Mouse (Mus musculus) C2C12 (cell line): ENCODE results near the gene Cdkl3. TPM values are rescaled to one million over a fixed set of nuclear protein-coding genes. Genes with fewer than 3 reads are reported as not detected.

Source experiments
- H3K27me3 ChIP-seq: one replicate; pipeline ENCODE4 v1.6.1; 2011; ENCODE audit not compliant: control insufficient read depth, insufficient read depth, insufficient read length
- H3K36me3 ChIP-seq: one replicate; pipeline ENCODE4 v1.6.1; 2011; ENCODE audit not compliant: control insufficient read depth, insufficient read depth
- H3K4me3 ChIP-seq: one replicate; pipeline ENCODE4 v1.5.1; 2011; ENCODE audit warnings: mild to moderate bottlenecking, control low read depth; ENCODE audit not compliant: poor library complexity, insufficient read depth, severe bottlenecking
- H3K79me2 ChIP-seq: one replicate; pipeline ENCODE4 v1.6.1; 2011; ENCODE audit not compliant: control insufficient read depth, insufficient read depth
- H3K79me3 ChIP-seq: one replicate; pipeline ENCODE4 v1.6.1; 2011; ENCODE audit warnings: low read depth, control low read depth
- H3ac ChIP-seq: one replicate; pipeline ENCODE3; 2011; ENCODE audit warnings: low read depth; ENCODE audit not compliant: control insufficient read depth, insufficient read length
- CEBPB ChIP-seq: IDR thresholded peaks from one replicate; pipeline ENCODE4 v1.6.1; 2011; ENCODE audit warnings: low read depth, mild to moderate bottlenecking, control low read depth, moderate library complexity
- CTCF ChIP-seq: IDR thresholded peaks from one replicate; pipeline ENCODE4 v1.5.1; 2011; ENCODE audit not compliant: control insufficient read depth, insufficient read depth, insufficient read length
- FOSL1 ChIP-seq: IDR thresholded peaks from one replicate; pipeline ENCODE4 v1.8.0; 2011; ENCODE audit warnings: mild to moderate bottlenecking, low read length; ENCODE audit not compliant: poor library complexity, insufficient read depth, severe bottlenecking
- MAX ChIP-seq: IDR thresholded peaks from one replicate; pipeline ENCODE4 v1.6.1; 2011; ENCODE audit warnings: mild to moderate bottlenecking, control low read depth
- MYOD1 ChIP-seq: IDR thresholded peaks from one replicate; pipeline ENCODE4 v1.6.1; 2011; ENCODE audit warnings: low read depth; ENCODE audit not compliant: control insufficient read depth, insufficient read length
- MYOG ChIP-seq: IDR thresholded peaks from one replicate; pipeline ENCODE4 v1.6.1; 2011; ENCODE audit not compliant: control insufficient read depth, insufficient read length; ENCODE audit errors: extremely low read depth
- USF1 ChIP-seq: IDR thresholded peaks from one replicate; pipeline ENCODE4 v1.6.1; 2011; ENCODE audit warnings: low read depth, mild to moderate bottlenecking, control low read depth, moderate library complexity
- polyA plus RNA-seq: library from polyadenylated mRNA; unstranded; fragments of >200 nt; fragmentation: generic; extraction: Trizol; gene quantifications from one replicate; pipeline ENCODE4 v1.2.1, GENCODE M21; 2012; ENCODE audit warnings: missing spikeins

The Cdkl3 gene
- polyA plus RNA-seq, 1 experiment: 1.7 TPM

DNA sequence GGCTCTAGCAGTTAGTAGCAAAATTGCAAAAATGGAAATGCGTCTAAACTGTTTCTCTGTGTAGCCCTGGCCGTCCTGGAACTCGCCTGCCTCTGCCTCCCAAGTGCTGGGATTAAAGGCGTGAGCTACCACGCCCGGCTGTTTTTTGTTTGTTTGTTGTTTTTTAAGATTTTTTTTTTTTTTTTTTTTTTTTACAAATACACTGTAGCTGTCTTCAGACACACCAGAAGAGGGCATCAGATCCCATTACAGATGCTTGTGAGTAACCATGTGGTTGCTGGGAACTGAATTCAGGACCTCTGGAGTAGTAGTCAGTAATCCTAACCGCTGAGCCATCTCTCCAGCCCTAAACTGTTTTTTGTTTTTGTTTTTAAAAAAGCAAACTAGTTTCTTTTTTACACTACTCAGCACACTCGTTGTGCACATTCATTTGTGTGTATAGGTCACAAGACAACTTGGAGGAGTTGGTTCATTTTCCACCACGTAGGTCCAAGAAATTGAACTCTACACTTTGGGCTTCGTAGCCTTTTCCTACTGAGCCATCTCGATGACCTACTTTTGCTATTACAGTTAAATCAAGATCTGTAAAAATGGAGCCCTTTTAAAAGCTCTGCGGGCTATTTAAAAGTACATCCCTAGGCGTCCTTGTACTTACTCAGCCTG lies 1.0 kb upstream of the Cdkl3 start:
- peaks cover 2% of the 10 kb centered on the region for H3K36me3 ChIP-seq
- peaks cover 37% of the 10 kb centered on the region for H3K79me2 ChIP-seq
- H3ac ChIP-seq: no peak overlapping the region
- no peak for TF ChIP-seq FOSL1
- TF ChIP-seq CTCF: no peak
- TF ChIP-seq MYOG: no peak
- TF ChIP-seq CEBPB: no peak
- TF ChIP-seq USF1: no peak
- TF ChIP-seq MAX: no peak
- no peak for TF ChIP-seq MYOD1
- peaks cover 20% of the 10 kb centered on the region for H3K79me3 ChIP-seq
- H3K4me3 ChIP-seq: peak overlapping the region; percentile 81
- no peaks in the 10 kb centered on the region for H3K27me3 ChIP-seq

DNA sequence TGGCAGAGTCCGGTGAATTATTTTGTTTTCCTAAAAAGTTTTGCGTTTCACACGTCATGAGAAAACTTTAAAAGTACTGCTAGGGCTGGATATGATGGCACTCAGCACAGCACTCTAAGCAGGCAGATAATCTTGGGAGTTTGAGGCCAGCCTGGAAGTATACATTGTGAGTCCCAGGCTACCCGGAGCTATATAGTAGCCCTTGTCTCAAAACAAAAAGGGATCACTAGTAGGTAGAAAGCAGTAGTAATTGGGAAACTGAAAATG lies 583 bp upstream of the Cdkl3 start:
- H3K36me3 ChIP-seq: no peaks in the 10 kb centered on the region
- peak overlapping the region; percentile 81 for H3K4me3 ChIP-seq
- H3ac ChIP-seq: peak overlapping the region; percentile 65
- peaks cover 15% of the 10 kb centered on the region for H3K79me3 ChIP-seq
- peaks cover 33% of the 10 kb centered on the region for H3K79me2 ChIP-seq
- TF ChIP-seq CTCF (no peak), MAX (no peak), USF1 (no peak), FOSL1 (no peak), CEBPB (no peak)
- no peaks in the 10 kb centered on the region for H3K27me3 ChIP-seq

DNA sequence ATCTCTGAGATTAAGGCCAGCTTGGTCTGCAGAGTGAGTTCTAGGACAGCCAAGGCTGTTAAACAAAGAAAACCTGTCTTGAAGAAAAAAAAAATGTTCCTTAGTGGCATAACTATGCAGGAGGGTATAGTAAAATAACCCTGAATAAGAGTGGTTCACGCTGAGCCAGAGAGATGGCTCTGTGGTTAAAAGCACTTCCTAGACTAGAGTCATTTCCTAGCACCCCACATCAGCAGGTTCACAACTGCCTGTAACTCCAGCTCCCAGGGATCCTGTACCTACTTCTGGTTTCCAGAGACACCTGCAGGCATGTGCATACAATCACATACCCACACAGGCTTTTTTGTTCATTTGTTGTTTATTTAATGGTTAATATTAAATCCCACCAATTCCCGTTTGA lies 1.6 kb downstream of the Cdkl3 start:
- Histone ChIP-seq H3K4me3 (no peak overlapping the region), H3K36me3 (no peaks in the 10 kb centered on the region), H3K27me3 (no peaks in the 10 kb centered on the region), H3K79me3 (no peaks in the 10 kb centered on the region), H3K79me2 (peaks cover 13% of the 10 kb centered on the region), H3ac (no peak overlapping the region)
- no peak for TF ChIP-seq USF1
- no peak for TF ChIP-seq CEBPB
- no peak for TF ChIP-seq MYOG
- no peak for TF ChIP-seq MYOD1
- TF ChIP-seq CTCF: no peak
- no peak for TF ChIP-seq MAX
- TF ChIP-seq FOSL1: no peak

DNA sequence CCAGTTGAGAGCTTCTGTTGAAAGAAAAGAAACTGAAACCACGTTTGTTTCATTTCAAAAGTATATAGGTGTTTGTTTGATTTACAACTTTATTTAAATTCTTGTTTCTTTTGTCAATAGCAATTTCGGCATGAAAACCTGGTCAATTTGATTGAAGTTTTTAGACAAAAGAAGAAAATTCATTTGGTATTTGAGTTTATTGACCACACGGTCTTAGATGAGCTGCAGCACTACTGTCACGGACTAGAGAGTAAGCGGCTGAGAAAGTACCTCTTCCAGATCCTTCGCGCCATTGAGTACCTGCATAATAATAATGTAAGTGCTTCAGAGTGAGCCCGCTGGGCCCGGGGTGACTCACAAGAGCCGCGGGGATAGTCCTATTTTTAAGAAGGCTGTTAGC lies 7.0 kb downstream of the Cdkl3 start:
- Histone ChIP-seq H3K4me3 (no peak overlapping the region), H3ac (no peak overlapping the region), H3K36me3 (peaks cover 7% of the 10 kb centered on the region), H3K79me3 (no peaks in the 10 kb centered on the region), H3K79me2 (no peaks in the 10 kb centered on the region), H3K27me3 (no peaks in the 10 kb centered on the region)
- no peak for TF ChIP-seq CTCF
- TF ChIP-seq USF1: no peak
- no peak for TF ChIP-seq CEBPB

DNA sequence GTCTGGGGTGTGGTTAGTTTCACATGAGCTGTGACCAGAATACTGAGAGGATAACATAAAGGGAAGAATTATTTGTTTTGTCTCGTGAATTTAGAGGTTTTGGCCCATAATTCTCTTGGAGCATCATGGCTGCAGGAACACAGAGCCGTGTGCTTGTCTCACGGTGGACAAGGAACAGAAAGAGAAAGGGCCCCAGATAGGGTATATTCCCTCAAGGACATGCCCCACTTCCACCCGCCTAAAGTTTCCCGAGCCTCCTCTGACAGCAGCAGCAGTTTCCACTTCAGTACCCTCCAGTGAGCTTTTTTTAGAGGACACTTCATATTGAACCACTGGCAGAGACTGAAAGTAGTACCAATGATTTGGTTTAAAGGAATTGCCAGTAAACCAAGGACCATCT lies 7.5 kb downstream of the Cdkl3 start:
- H3K36me3 ChIP-seq: peaks cover 7% of the 10 kb centered on the region
- H3K79me3 ChIP-seq: no peaks in the 10 kb centered on the region
- H3K79me2 ChIP-seq: no peaks in the 10 kb centered on the region
- H3ac ChIP-seq: no peak overlapping the region
- H3K4me3 ChIP-seq: no peak overlapping the region
- no peak for TF ChIP-seq MYOG
- no peak for TF ChIP-seq MYOD1
- TF ChIP-seq CEBPB: no peak
- TF ChIP-seq MAX: no peak
- TF ChIP-seq CTCF: no peak
- TF ChIP-seq FOSL1: no peak
- no peak for TF ChIP-seq USF1
- no peaks in the 10 kb centered on the region for H3K27me3 ChIP-seq

DNA sequence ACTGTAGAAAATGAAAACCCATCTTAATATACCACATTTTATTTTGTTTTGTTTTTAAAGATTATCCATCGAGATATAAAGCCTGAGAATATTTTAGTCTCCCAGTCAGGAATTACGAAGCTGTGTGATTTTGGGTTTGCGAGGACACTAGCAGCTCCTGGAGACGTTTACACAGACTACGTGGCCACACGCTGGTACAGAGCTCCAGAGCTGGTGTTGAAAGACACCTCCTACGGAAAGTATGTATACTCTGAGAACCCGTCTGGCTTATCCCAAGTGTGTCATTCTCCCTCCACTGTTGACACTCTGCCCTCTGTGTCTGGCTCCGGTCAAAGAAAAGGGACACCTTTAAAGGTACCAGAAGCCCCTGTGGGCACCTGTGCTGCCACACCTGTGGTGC lies 14.2 kb downstream of the Cdkl3 start:
- Histone ChIP-seq H3K27me3 (no peaks in the 10 kb centered on the region), H3K4me3 (no peak overlapping the region), H3ac (no peak overlapping the region), H3K36me3 (no peaks in the 10 kb centered on the region), H3K79me2 (no peaks in the 10 kb centered on the region), H3K79me3 (no peaks in the 10 kb centered on the region)
- no peak for TF ChIP-seq FOSL1
- no peak for TF ChIP-seq CEBPB
- no peak for TF ChIP-seq MAX
